Mouse (Mus musculus) midbrain, embryonic 12.5 days (tissue): ENCODE measurements around the gene Pum2. TPM values are rescaled to one million over a fixed set of nuclear protein-coding genes. Genes with fewer than 3 reads are reported as not detected.

Experiments used
- ATAC-seq: fragments of 200-750 bp; cut with Nextera tagmentation; 2 replicates; pipeline ENCODE4 v1.8.0; 2017; ENCODE audit warnings: low read depth, moderate TSS enrichment, moderate library complexity; ENCODE audit not compliant: low FRiP score
- H3K27ac ChIP-seq: fragments of 300-500 bp; sonication (generic); replicated peaks from 2 replicates; pipeline ENCODE4 v1.5.1; 2016; ENCODE audit warnings: mild to moderate bottlenecking
- H3K27me3 ChIP-seq: fragments of 300-500 bp; sonication (generic); 2 replicates; pipeline ENCODE4 v1.6.1; 2016; ENCODE audit warnings: mild to moderate bottlenecking
- H3K36me3 ChIP-seq: fragments of 300-500 bp; sonication (generic); 2 replicates; pipeline ENCODE4 v1.6.1; 2016
- H3K4me1 ChIP-seq: fragments of 300-500 bp; sonication (generic); 2 replicates; pipeline ENCODE4 v1.6.1; 2016
- H3K4me2 ChIP-seq: fragments of 300-500 bp; sonication (generic); replicated peaks from 2 replicates; pipeline ENCODE4 v1.6.1; 2016; ENCODE audit warnings: mild to moderate bottlenecking, moderate library complexity
- H3K4me3 ChIP-seq: fragments of 300-500 bp; sonication (generic); 2 replicates; pipeline ENCODE4 v1.5.1; 2016; ENCODE audit warnings: mild to moderate bottlenecking
- H3K9ac ChIP-seq: fragments of 300-500 bp; sonication (generic); replicated peaks from 2 replicates; pipeline ENCODE4 v1.6.1; 2016; ENCODE audit warnings: mild to moderate bottlenecking, moderate library complexity
- H3K9me3 ChIP-seq: fragments of 300-500 bp; sonication (generic); 2 replicates; pipeline ENCODE4 v1.6.1; 2016; ENCODE audit warnings: mild to moderate bottlenecking
- WGBS: fragments of 180-500 bp; shearing (Covaris S2); methylation state at CpG from one replicate; pipeline ENCODE4 v1.1.7; 2016; 5-methylcytosine and 5-hydroxymethylcytosine counted together
- polyA plus RNA-seq: library from polyadenylated mRNA; unstranded; fragments of >200 nt; fragmentation: Nextera tagmentation; extraction: Ambion mirVana; gene quantifications from 2 replicates; pipeline ENCODE4 v1.2.1, GENCODE M21; 2016

The Pum2 gene
- polyA plus RNA-seq, 1 experiment from 2014 or later: 73.3 TPM

DNA sequence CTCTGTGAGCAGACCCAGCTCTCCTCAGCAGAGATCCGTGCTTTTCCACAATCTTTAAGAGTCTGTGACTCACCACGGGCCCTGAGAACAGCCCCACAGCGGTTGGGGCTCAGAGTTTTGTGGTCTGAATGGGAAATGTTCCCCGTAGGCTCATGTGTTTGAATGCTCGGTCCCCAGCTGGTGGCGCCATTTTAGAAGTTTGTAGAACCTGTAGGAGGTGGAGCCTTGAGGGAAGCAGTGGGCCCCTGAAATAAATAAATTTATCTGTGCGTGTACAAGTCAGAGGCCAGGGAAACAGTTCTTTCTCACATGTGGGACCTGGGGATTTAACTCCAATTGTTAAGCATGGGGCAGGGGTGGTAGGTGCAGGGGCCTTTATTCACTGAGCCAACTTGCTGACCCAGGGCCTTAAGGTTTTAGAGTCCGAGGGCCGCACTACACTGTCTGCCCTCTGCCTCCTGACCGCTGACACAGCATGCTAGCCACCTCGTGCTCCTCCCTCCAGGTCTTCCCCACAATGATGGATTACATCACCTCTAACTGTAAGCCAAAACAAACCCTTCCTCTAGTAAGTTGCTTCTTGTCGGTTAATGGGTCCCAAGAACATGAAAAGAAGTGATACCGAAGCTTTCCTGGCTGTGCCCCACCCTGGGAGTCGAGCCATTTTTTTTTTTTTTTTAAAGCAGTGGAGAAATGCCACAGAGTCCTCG, 90.4 kb downstream of the Pum2 start:
- no peak overlapping the region for H3K27ac ChIP-seq
- 0 out of 2 replicates have a peak, but pooled peaks have one; percentile 23 for ATAC-seq
- no peaks in the 10 kb centered on the region for H3K4me1 ChIP-seq
- no peak overlapping the region for H3K9ac ChIP-seq
- H3K4me2 ChIP-seq: no peak overlapping the region
- 90% methylated on average over 15 of the region's 15 CpGs for WGBS
- H3K36me3 ChIP-seq: no peaks in the 10 kb centered on the region
- H3K9me3 ChIP-seq: no peaks in the 10 kb centered on the region
- no peaks in the 10 kb centered on the region for H3K27me3 ChIP-seq
- H3K4me3 ChIP-seq: no peak overlapping the region

DNA sequence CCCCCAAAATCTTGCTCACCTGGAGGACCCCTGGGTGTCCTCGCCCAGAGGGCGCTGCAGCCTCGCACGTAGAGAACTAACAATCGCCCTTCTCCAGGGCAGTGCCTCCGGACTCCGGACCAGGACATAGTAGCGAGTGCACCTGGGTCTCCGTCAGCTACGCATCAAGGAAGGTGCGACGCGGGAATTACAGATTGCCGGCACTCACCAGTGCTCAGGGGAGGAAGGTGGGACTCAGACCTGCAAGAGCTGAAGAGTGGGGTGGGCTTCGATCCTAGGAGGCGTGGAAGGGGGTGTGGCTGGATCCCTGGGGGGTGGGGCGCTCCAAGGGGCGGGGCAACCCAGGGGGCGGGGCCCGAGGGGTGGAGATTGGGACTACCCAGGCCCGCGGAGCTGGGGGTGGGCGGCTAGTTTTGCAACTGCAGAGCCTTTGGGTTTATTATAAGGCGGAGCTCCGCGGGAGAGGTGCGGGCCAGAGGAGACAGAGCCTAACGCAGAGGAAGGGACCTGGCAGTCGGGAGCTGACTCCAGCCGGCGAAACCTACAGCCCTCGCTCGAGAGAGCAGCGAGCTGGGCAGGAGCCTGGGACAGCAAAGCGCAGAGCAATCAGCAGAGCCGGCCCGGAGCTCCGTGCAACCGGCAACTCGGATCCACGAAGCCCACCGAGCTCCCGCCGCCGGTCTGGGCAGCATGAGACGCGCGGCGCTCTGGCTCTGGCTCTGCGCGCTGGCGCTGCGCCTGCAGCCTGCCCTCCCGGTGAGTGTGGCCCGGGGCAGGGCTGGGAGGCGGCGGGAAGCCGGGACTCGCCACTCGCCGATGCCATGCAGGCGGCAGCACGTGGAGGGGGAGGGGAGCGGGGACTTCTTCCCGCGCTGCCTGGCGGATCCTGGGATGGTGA, 97.3 kb downstream of the Pum2 start, which contains the start of gene Sdc1:
TSS of gene Sdc1 (plus strand) at position 378 of the 898 bp plus-strand sequence.
- Histone ChIP-seq H3K9me3 (no peaks in the 10 kb centered on the region), H3K4me3 (peak within 1 kb of the TSS; percentile 67), H3K9ac (peak within 1 kb of the TSS; percentile 90), H3K36me3 (no peaks in the 10 kb centered on the region), H3K4me2 (peak within 1 kb of the TSS; percentile 99), H3K27ac (peak within 1 kb of the TSS; percentile 82), H3K4me1 (peaks cover 19% of the 10 kb centered on the region), H3K27me3 (peaks cover 6% of the 10 kb centered on the region; the same call in 1 of the 2 replicates)
- under 1% methylated on average over 61 of the region's 67 CpGs for WGBS
- ATAC-seq: peak; percentile 86

DNA sequence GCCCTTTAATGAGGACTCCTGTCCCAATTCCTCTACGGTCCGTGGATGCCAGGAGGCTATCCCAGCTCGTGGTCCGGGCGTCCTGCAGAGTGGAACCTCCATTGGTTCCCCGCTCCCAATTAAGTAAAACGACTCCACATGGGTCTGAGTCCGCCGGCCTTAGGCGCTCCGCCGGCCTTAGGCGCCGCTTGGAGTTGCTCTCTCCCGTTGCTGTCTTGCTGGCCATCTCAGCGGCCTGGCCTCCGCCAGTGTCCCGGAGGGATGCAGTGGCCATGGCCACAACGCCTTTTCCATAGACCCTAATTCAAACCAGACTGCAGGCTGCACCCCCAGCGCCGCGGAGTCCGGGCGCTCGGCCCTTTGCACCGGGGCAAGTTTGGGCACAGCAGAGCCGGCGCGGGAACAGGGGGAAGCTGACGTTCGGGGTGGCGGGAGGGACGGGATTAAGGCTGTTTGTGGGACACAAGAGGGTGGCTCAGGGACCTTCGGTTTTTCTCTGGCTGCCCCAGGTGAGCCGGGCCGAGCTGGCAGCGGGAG, 98.0 kb downstream of the Pum2 start:
- H3K4me3 ChIP-seq: peak overlapping the region; percentile 67
- 1% methylated on average over 37 of the region's 37 CpGs for WGBS
- H3K9ac ChIP-seq: peak overlapping the region; percentile 90
- H3K27me3 ChIP-seq: peaks cover 6% of the 10 kb centered on the region; the same call in 1 of the 2 replicates
- H3K36me3 ChIP-seq: no peaks in the 10 kb centered on the region
- ATAC-seq: peak; percentile 20
- no peaks in the 10 kb centered on the region for H3K9me3 ChIP-seq
- peak overlapping the region; percentile 99 for H3K4me2 ChIP-seq
- H3K27ac ChIP-seq: peak overlapping the region; percentile 82
- H3K4me1 ChIP-seq: peaks cover 19% of the 10 kb centered on the region

DNA sequence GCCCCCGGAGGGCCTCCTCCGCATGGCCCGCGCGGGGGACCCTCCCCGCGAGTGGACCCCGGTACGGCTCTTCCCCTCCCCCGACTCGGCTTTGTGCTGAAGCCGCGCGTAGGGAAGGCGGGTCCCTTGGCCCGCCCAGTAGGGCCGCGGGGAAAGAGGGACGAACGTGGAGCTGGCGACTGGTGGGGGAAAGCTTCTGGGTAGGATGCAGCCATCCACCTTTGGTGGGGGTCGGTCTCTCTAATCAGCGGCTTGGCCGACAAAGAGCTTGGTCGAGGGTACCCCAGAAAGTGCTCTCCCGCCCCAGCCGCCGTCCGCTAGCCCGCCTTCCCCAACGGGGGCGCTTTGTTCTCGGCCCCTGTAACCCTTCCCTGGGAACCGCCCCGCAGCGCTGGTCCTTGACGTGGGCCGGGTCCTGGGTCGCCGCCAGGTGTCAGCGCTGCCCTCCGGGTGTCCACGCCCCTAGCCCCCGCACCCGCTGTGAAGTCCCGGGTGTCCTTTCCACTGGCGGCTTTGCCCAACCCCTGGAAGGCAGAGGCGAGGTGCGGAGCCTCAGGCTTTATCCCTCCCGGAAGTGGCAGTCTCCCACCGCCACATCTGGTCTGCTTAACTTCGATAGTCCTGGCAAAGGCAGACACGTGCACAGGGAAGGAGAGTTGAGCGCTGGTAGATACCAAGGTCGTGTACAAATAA, 98.7 kb downstream of the Pum2 start:
- Histone ChIP-seq H3K36me3 (no peaks in the 10 kb centered on the region), H3K4me1 (peaks cover 19% of the 10 kb centered on the region), H3K4me3 (peak overlapping the region; percentile 67), H3K4me2 (peak overlapping the region; percentile 99), H3K9ac (peak overlapping the region; percentile 90), H3K27me3 (peaks cover 6% of the 10 kb centered on the region; the same call in 1 of the 2 replicates), H3K9me3 (no peaks in the 10 kb centered on the region), H3K27ac (peak overlapping the region; percentile 82)
- ATAC-seq: peak; percentile 57
- whole genome bisulfite sequencing: under 1% methylated on average over 44 of the region's 55 CpGs

DNA sequence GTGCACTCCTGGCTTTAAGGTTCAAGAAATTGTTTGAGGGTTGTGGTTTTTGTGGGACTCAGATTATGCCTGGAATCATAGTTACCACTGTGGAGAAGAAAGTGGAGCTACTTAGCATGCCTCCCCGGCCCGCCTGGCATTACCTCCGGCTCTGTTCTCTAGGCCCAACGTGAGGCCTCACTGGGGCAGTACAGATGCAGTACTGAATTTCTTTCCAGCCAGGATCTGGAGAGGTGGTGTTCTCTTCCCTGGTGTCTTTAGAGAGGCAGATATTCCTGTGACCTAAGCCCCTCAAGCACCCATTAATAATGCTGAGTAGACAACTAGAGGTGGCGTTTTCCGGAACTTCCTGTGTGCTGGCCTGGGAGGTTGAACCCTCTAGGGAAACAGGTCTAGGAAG, 99.4 kb downstream of the Pum2 start:
- Histone ChIP-seq H3K9me3 (no peaks in the 10 kb centered on the region), H3K27ac (no peak overlapping the region), H3K27me3 (peaks cover 6% of the 10 kb centered on the region; the same call in 1 of the 2 replicates), H3K4me1 (peaks cover 19% of the 10 kb centered on the region), H3K4me2 (peak overlapping the region; percentile 99), H3K4me3 (peak overlapping the region; percentile 67), H3K9ac (peak overlapping the region; percentile 90), H3K36me3 (no peaks in the 10 kb centered on the region)
- WGBS: 25% methylated on average over 6 of the region's 6 CpGs
- no peak for ATAC-seq

DNA sequence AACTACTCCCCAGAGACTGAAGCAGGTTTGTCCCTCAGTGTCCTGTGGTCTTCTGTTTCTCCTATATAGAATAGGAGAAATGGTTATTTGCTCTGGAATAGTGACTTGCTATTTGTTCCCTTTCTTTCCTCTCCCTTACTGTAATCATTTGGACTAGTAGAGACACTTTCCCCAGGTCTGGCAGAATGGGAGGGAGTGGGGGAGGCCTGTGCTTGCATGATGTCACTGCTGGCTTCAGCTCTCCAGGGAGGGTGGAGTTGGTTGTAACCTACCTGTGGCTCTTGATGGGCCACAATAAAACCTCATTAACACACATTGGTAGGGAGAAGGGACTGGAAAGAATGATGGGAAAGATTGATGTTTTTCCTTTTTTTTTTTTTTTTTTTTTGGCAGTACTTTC, 100.2 kb downstream of the Pum2 start:
- no peak overlapping the region for H3K4me3 ChIP-seq
- H3K4me1 ChIP-seq: peaks cover 19% of the 10 kb centered on the region
- H3K4me2 ChIP-seq: no peak overlapping the region
- no peak overlapping the region for H3K27ac ChIP-seq
- ATAC-seq: no peak
- H3K9me3 ChIP-seq: no peaks in the 10 kb centered on the region
- H3K36me3 ChIP-seq: no peaks in the 10 kb centered on the region
- H3K9ac ChIP-seq: no peak overlapping the region
- H3K27me3 ChIP-seq: peaks cover 6% of the 10 kb centered on the region; the same call in 1 of the 2 replicates

DNA sequence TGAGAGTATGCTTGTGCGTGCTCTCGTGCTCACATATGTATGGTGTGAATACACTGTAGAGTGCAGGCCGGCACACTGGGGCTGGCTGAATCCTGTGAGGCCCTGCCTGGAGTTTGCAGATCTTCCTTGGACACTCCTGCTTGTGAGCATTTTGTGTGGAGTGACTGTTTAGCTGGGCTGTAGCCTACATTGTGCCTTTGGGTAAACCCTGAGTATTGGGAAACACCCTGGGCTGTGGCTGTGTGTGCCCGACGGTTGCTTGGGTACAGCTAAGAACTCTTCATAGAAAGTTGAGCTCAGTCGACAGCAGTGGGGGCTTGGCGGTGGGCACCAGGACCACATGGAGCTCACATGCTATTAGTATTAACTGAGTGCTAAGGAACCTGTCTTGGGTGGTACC, 102.3 kb downstream of the Pum2 start:
- Histone ChIP-seq H3K4me1 (peaks cover 16% of the 10 kb centered on the region), H3K4me2 (no peak overlapping the region), H3K27ac (no peak overlapping the region), H3K27me3 (no peaks in the 10 kb centered on the region), H3K4me3 (no peak overlapping the region), H3K9ac (no peak overlapping the region), H3K9me3 (no peaks in the 10 kb centered on the region), H3K36me3 (no peaks in the 10 kb centered on the region)
- 92% methylated on average over 7 of the region's 7 CpGs for WGBS
- no peak for ATAC-seq

DNA sequence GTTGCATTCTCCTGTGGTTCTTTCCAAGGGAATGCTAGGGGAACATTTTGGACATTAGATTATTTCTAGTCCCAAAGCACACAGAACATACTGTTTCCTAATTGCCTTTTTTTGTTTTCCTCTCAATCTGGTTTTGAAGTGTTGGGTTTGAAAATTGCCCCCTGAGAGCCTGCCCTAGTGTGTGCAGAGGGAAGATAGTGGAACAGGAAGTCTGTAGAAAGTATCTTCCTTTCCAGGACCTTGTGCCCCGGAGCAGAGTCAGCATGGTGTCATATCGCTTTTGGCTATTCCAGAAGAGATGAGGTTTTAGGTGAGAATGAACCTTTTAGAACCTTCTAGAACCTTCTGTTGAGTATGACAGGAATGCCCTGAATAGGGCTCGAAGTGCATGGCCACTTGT, 102.8 kb downstream of the Pum2 start:
- H3K9ac ChIP-seq: no peak overlapping the region
- H3K9me3 ChIP-seq: no peaks in the 10 kb centered on the region
- H3K27me3 ChIP-seq: no peaks in the 10 kb centered on the region
- peaks cover 16% of the 10 kb centered on the region for H3K4me1 ChIP-seq
- no peak overlapping the region for H3K4me2 ChIP-seq
- H3K4me3 ChIP-seq: no peak overlapping the region
- no peaks in the 10 kb centered on the region for H3K36me3 ChIP-seq
- no peak for ATAC-seq
- H3K27ac ChIP-seq: no peak overlapping the region
- 87% methylated on average over 3 of the region's 3 CpGs for WGBS

DNA sequence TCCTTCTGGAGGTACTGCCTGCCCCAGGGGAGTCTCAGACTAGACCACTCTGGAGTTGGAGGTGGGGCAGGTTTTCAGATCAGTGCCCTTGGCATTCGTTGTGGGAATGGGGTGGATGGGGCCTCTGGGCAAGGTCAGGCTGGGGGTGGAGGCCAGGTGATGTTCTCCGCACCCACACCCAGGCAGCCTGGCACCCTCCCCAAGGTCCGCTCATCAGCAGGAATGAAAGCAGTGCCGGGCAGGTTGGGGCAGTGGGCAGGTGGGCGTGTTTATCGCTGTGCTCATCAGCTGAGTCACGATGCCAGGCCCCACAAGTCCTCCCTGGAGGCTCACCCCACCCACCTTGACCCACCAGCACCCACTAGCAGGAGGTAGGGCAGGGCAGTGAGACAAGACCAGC, 104.2 kb downstream of the Pum2 start:
- Histone ChIP-seq H3K27ac (no peak overlapping the region), H3K4me3 (no peak overlapping the region), H3K9ac (no peak overlapping the region), H3K4me2 (no peak overlapping the region), H3K36me3 (no peaks in the 10 kb centered on the region), H3K4me1 (peaks cover 14% of the 10 kb centered on the region), H3K27me3 (no peaks in the 10 kb centered on the region), H3K9me3 (no peaks in the 10 kb centered on the region)
- ATAC-seq: no peak
- WGBS: 90% methylated on average over 7 of the region's 7 CpGs

DNA sequence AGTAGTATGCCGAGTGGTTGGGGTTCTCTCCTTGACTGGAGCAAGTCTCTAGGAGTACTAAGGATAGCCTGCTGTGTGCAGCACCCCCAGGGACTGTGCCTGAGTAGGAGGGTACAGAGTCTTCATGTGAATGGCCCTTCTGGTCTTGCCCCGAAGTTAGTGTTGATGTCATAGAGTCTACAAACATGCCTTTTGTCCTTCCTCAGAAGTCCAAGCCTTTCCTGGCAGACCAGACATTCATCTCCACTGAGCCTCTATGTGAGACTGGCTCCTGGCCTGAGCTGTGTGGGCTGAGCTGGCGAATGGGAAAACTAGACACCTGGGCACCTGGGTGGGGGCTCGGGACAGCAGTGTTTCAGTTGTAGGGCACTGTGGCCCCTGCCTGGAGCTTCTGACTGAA, 105.9 kb downstream of the Pum2 start:
- H3K27ac ChIP-seq: no peak overlapping the region
- H3K4me1 ChIP-seq: peaks cover 3% of the 10 kb centered on the region; the same call in 1 of the 2 replicates
- no peak overlapping the region for H3K4me2 ChIP-seq
- H3K27me3 ChIP-seq: no peaks in the 10 kb centered on the region
- H3K36me3 ChIP-seq: no peaks in the 10 kb centered on the region
- ATAC-seq: no peak
- WGBS: 90% methylated on average over 4 of the region's 4 CpGs
- no peak overlapping the region for H3K9ac ChIP-seq
- H3K4me3 ChIP-seq: no peak overlapping the region
- H3K9me3 ChIP-seq: no peaks in the 10 kb centered on the region

DNA sequence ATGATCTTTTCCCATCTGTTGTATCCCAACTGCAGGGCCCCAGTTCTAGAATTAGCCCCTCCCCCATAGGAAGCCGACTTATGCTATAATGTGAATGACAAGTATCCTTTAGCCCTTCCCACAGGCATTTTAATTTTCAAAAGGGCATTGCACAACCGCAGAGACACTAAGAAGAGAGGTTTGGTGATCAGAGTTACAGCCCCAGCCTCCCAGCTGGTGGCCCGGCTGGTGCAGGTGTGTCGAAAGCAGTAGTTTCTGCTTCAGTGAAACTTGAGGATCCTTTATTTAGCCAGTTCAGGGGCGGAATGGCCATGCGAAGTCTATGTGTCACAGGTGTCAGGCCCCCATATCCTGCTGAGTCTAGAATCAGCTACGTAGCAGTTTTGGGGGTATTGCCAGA, 107.2 kb downstream of the Pum2 start:
- Histone ChIP-seq H3K4me1 (peaks cover 3% of the 10 kb centered on the region; the same call in 1 of the 2 replicates), H3K27me3 (no peaks in the 10 kb centered on the region), H3K9me3 (no peaks in the 10 kb centered on the region), H3K27ac (no peak overlapping the region), H3K4me2 (no peak overlapping the region), H3K4me3 (no peak overlapping the region), H3K36me3 (no peaks in the 10 kb centered on the region), H3K9ac (no peak overlapping the region)
- no peak for ATAC-seq
- 85% methylated on average over 7 of the region's 7 CpGs for WGBS
